Mouse (Mus musculus) heart, embryonic 13.5 days (tissue): Measurements from ENCODE around the gene Nrxn1. TPM values are rescaled to one million over a fixed set of nuclear protein-coding genes. Genes with fewer than 3 reads are reported as not detected.

ENCODE experiments used
- ATAC-seq: fragments of 200-750 bp; cut with Nextera tagmentation; 2 replicates; pipeline ENCODE4 v1.8.0; 2017; ENCODE audit warnings: moderate TSS enrichment; ENCODE audit not compliant: insufficient number of reproducible peaks, low FRiP score, low TSS enrichment; ENCODE audit errors: extremely low read depth
- H3K27ac ChIP-seq: fragments of 300-500 bp; sonication (generic); replicated peaks from 2 replicates; pipeline ENCODE4 v1.5.1; 2015; ENCODE audit warnings: moderate library complexity, mild to moderate bottlenecking, inconsistent platforms
- H3K27me3 ChIP-seq: fragments of 300-500 bp; sonication (generic); replicated peaks from 2 replicates; pipeline ENCODE4 v1.6.1; 2015; ENCODE audit warnings: mild to moderate bottlenecking, inconsistent platforms
- H3K36me3 ChIP-seq: fragments of 300-500 bp; sonication (generic); 2 replicates; pipeline ENCODE4 v1.6.1; 2015; ENCODE audit warnings: mild to moderate bottlenecking, inconsistent platforms
- H3K4me1 ChIP-seq: fragments of 300-500 bp; sonication (generic); 2 replicates; pipeline ENCODE4 v1.6.1; 2015; ENCODE audit warnings: inconsistent platforms
- H3K4me2 ChIP-seq: fragments of 300-500 bp; sonication (generic); 2 replicates; pipeline ENCODE4 v1.6.1; 2015; ENCODE audit warnings: inconsistent platforms, mild to moderate bottlenecking, moderate library complexity
- H3K4me3 ChIP-seq: fragments of 300-500 bp; sonication (generic); 2 replicates; pipeline ENCODE4 v1.5.1; 2015; ENCODE audit warnings: moderate library complexity, mild to moderate bottlenecking, inconsistent platforms
- H3K9ac ChIP-seq: fragments of 300-500 bp; sonication (generic); 2 replicates; pipeline ENCODE4 v1.6.1; 2015; ENCODE audit warnings: inconsistent platforms, mild to moderate bottlenecking, moderate library complexity
- H3K9me3 ChIP-seq: fragments of 300-500 bp; sonication (generic); 2 replicates; pipeline ENCODE4 v1.6.1; 2016; ENCODE audit warnings: inconsistent platforms
- WGBS: fragments of 180-500 bp; shearing (Covaris S2); methylation state at CpG from one replicate; pipeline ENCODE4 v1.1.7; 2015; ENCODE audit warnings: mixed read lengths; 5-methylcytosine and 5-hydroxymethylcytosine counted together
- polyA plus RNA-seq: library from polyadenylated mRNA; unstranded; fragments of >200 nt; fragmentation: Nextera tagmentation; extraction: Ambion mirVana; gene quantifications from 2 replicates; pipeline ENCODE4 v1.2.1, GENCODE M21; 2015

Nrxn1 gene
- polyA plus RNA-seq, 1 experiment from 2014 or later: 1.8 TPM

DNA sequence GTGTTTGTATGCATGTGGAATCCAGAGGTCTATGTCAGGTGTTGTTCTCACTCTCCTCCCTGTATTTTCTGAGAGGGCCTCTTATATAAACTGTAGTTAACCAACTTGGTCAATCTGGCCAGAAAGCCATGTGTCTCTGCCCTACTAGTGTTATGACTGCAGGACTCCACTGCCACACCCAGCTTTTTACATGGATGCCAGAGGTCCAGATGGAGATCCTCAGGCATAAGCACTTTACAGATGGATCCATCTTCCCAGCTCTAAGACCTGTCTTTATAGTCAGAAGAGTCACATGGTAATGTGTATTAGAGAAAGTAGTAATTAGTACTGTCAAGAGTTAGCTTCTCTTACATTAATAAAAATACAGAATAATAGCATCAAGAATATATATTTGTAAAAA lies 285.7 kb downstream of the Nrxn1 start:
- no peak for ATAC-seq
- no peaks in the 10 kb centered on the region for H3K4me1 ChIP-seq
- H3K4me3 ChIP-seq: no peak overlapping the region
- no peak overlapping the region for H3K9ac ChIP-seq
- H3K9me3 ChIP-seq: no peaks in the 10 kb centered on the region
- no peak overlapping the region for H3K27ac ChIP-seq
- no peaks in the 10 kb centered on the region for H3K36me3 ChIP-seq
- H3K4me2 ChIP-seq: no peak overlapping the region
- H3K27me3 ChIP-seq: no peaks in the 10 kb centered on the region

DNA sequence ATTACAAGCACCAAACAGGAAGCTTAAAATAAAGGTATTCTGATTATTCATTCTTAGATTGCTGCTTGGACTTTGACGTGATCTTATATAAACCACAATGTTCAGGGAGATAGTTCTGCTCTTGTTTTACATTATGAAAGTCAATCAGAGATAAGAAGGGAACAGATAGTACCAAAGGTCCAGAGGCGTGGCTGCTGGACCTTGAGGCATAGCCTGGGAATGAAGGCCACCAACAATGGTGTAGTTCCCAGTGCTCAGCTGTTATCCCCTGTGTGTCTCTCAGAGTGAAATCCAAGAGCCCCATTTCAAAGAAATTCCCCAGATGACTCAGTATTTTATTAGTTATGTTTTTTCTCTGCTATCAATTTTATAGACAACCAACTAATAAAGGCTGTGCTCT lies 294.2 kb downstream of the Nrxn1 start:
- Histone ChIP-seq H3K27me3 (no peaks in the 10 kb centered on the region), H3K4me1 (no peaks in the 10 kb centered on the region)

GRCm38 (mm10) chr17:90797659-90798288 lies 295.1 kb downstream of the Nrxn1 start:
- Histone ChIP-seq H3K9me3 (no peaks in the 10 kb centered on the region), H3K27me3 (no peaks in the 10 kb centered on the region), H3K4me3 (no peak overlapping the region), H3K27ac (no peak overlapping the region), H3K4me2 (no peak overlapping the region), H3K36me3 (no peaks in the 10 kb centered on the region), H3K9ac (no peak overlapping the region), H3K4me1 (no peaks in the 10 kb centered on the region)
- no peak for ATAC-seq
- 75% methylated on average over 2 of the region's 2 CpGs for WGBS

More for the DNA sequence above, 294.2 kb downstream of the Nrxn1 start:
- WGBS: 64% methylated on average over 2 of the region's 2 CpGs
- Histone ChIP-seq H3K4me3 (no peak overlapping the region), H3K27ac (no peak overlapping the region), H3K36me3 (no peaks in the 10 kb centered on the region), H3K4me2 (no peak overlapping the region), H3K9me3 (no peaks in the 10 kb centered on the region), H3K9ac (no peak overlapping the region)
- no peak for ATAC-seq

DNA sequence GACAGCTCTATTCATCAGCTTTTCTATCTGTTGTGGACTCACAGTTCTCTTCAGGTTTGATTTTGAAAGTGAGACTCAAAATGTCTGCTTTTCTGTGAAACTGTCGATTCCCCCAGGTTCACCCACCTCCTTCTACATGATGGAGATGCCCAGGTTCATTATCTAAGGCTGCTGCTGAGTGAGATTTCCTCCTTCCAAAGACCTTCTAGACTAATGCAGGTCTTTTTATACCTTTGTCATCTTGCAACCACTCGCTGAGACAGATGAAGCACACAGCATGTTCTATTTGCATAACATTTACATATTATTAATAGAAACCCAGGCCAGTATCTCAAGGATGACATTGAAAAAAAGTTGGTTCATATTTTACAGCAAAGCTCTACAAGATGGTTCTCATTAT lies 295.9 kb downstream of the Nrxn1 start:
- Histone ChIP-seq H3K9ac (no peak overlapping the region), H3K9me3 (no peaks in the 10 kb centered on the region), H3K36me3 (no peaks in the 10 kb centered on the region), H3K4me3 (no peak overlapping the region), H3K27ac (no peak overlapping the region), H3K27me3 (no peaks in the 10 kb centered on the region), H3K4me1 (no peaks in the 10 kb centered on the region), H3K4me2 (no peak overlapping the region)
- WGBS: 71% methylated on average over 2 of the region's 2 CpGs
- ATAC-seq: no peak

GRCm38 (mm10) chr17:90788491-90789127 lies 304.3 kb downstream of the Nrxn1 start:
- ATAC-seq: no peak
- no peaks in the 10 kb centered on the region for H3K4me1 ChIP-seq
- WGBS: 79% methylated on average over 3 of the region's 3 CpGs
- no peaks in the 10 kb centered on the region for H3K27me3 ChIP-seq
- no peak overlapping the region for H3K9ac ChIP-seq
- no peak overlapping the region for H3K4me2 ChIP-seq
- no peak overlapping the region for H3K4me3 ChIP-seq
- H3K9me3 ChIP-seq: no peaks in the 10 kb centered on the region
- H3K27ac ChIP-seq: no peak overlapping the region
- H3K36me3 ChIP-seq: no peaks in the 10 kb centered on the region

DNA sequence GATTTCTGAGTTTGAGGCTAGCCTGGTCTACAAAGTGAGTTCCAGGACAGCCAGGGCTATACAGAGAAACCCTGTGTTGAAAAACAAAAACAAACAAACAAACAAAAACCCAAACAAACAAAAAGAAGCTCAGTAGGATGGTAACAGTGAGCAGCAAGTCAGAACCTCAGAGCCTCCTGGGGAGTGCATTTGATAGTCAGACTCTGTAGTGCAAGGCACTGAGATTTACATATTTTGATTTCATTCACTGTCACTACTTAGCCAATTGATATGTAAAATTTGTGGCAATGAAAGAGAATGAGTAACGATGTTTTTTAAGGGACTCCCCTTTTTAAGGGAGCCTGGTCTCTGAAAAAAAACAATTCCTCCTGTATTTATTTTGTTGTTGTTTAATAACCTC lies 304.8 kb downstream of the Nrxn1 start:
- Histone ChIP-seq H3K36me3 (no peaks in the 10 kb centered on the region), H3K4me2 (no peak overlapping the region), H3K4me1 (no peaks in the 10 kb centered on the region), H3K27me3 (no peaks in the 10 kb centered on the region), H3K9ac (no peak overlapping the region), H3K27ac (no peak overlapping the region), H3K9me3 (no peaks in the 10 kb centered on the region), H3K4me3 (no peak overlapping the region)
- ATAC-seq: no peak
- 55% methylated on average over 1 of the region's 1 CpGs for WGBS

DNA sequence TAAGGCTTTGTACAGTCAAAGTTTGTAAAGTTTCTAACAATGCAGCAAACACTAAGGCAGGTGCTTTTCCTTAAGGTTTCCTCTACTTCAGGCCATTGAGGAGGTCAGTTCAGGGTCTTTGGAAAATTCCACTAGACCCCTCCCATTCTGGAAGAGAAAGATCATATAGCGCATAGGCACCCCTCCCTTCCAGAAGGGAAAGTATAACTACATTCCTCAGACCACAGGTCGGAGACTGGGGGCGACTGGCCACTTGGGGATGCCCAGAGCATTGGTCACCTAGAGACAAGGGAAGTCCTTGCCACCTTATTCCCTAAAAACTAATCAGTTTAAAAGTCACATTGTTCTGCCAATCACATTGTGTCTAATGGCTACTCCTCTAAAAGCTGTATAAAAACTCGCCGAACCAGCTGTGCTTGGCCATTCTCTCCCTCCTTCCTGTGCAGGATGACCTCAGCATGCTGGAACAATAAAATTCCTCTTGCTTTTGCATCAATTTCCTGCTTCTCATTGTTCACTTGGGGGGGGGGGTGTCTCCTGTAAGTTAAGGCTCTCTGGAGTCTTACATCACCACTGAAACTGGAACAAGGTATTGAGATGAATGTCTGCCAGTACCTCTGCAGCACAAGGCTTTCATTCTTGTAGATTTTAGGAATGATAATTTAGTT lies 305.6 kb downstream of the Nrxn1 start:
- no peaks in the 10 kb centered on the region for H3K27me3 ChIP-seq
- ATAC-seq: no peak
- H3K4me2 ChIP-seq: no peak overlapping the region
- no peak overlapping the region for H3K4me3 ChIP-seq
- no peaks in the 10 kb centered on the region for H3K4me1 ChIP-seq
- H3K36me3 ChIP-seq: no peaks in the 10 kb centered on the region
- no peak overlapping the region for H3K27ac ChIP-seq
- H3K9me3 ChIP-seq: no peaks in the 10 kb centered on the region
- H3K9ac ChIP-seq: no peak overlapping the region
- 70% methylated on average over 5 of the region's 5 CpGs for WGBS

- Histone ChIP-seq H3K27ac (no peak overlapping the region), H3K27me3 (no peaks in the 10 kb centered on the region), H3K9ac (no peak overlapping the region), H3K4me3 (no peak overlapping the region), H3K4me1 (no peaks in the 10 kb centered on the region), H3K4me2 (no peak overlapping the region), H3K9me3 (no peaks in the 10 kb centered on the region), H3K36me3 (no peaks in the 10 kb centered on the region)
- WGBS: 53% methylated on average over 1 of the region's 1 CpGs
- ATAC-seq: no peak
These were observed 312.4 kb downstream of the Nrxn1 start for GRCm38 (mm10) chr17:90780481-90780880.

- Histone ChIP-seq H3K4me2 (no peak overlapping the region), H3K27me3 (no peaks in the 10 kb centered on the region), H3K4me1 (no peaks in the 10 kb centered on the region), H3K36me3 (no peaks in the 10 kb centered on the region), H3K27ac (no peak overlapping the region), H3K9ac (no peak overlapping the region), H3K9me3 (no peaks in the 10 kb centered on the region), H3K4me3 (no peak overlapping the region)
- no peak for ATAC-seq
- 66% methylated on average over 3 of the region's 3 CpGs for WGBS
These were observed 317.5 kb downstream of the Nrxn1 start for GRCm38 (mm10) chr17:90775397-90775796.

DNA sequence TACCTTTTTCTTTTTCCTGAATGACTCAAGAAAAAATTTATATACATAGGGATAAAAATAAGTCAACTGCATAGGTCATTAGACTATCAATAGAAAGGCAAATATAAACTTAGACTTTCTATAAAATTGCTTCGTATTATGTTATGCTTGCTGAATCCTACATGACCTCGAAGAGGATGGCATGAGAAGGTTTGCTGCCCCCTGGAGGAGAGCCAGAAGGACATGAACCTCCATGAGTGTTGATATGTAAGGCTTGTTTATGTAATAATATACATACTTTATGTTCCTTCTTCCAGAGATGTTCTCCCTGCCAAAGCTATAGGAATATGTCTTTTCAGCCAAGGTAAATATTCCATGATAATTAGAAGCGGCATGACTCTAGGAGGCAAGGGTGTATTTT lies 319.6 kb downstream of the Nrxn1 start:
- no peaks in the 10 kb centered on the region for H3K27me3 ChIP-seq
- no peaks in the 10 kb centered on the region for H3K36me3 ChIP-seq
- no peaks in the 10 kb centered on the region for H3K4me1 ChIP-seq
- H3K27ac ChIP-seq: no peak overlapping the region
- no peaks in the 10 kb centered on the region for H3K9me3 ChIP-seq
- no peak overlapping the region for H3K4me3 ChIP-seq
- H3K9ac ChIP-seq: no peak overlapping the region
- 63% methylated on average over 3 of the region's 3 CpGs for WGBS
- ATAC-seq: no peak
- H3K4me2 ChIP-seq: no peak overlapping the region

DNA sequence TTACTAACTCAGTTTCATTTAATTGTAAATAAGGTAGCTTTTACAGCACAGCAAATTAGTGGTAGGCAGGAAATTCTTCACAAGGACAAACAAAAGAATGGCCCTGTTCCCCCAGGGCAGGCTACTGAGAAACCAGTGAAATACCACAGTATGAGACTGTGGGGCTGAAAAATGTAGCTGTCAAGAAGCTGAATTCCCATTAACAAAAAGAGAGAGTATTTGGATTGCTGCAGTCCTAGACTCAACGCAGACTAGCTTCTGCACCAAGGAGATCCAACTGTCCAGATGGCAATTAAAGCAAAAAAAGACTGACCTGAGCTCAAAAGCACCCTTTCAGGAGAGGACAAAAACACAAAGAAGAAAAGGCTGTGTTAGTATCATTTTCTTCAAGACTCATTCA lies 324.7 kb downstream of the Nrxn1 start:
- no peaks in the 10 kb centered on the region for H3K9me3 ChIP-seq
- no peak for ATAC-seq
- H3K27me3 ChIP-seq: no peaks in the 10 kb centered on the region
- no peaks in the 10 kb centered on the region for H3K4me1 ChIP-seq
- WGBS: 58% methylated on average over 1 of the region's 1 CpGs
- H3K9ac ChIP-seq: no peak overlapping the region
- H3K4me2 ChIP-seq: no peak overlapping the region
- H3K27ac ChIP-seq: no peak overlapping the region
- no peaks in the 10 kb centered on the region for H3K36me3 ChIP-seq
- H3K4me3 ChIP-seq: no peak overlapping the region

DNA sequence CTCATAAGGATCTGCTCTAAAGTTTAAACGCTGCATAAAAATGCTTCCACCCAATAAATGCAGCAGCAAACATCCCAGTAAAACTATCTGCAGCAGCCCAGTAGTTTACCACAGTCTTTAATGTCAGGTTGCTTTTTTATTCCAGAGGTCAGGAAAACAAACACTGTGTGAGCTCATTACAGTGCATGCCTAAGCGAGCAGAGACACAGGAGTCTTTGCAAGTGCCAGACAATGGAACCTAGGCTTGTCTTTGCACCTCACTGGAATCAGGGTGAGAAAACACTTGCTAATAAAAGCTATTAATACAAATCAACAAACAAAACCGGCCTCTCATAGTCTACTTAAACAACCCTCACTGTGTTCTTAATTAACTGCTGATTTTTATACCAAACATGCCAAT lies 365.7 kb downstream of the Nrxn1 start:
- Histone ChIP-seq H3K27ac (no peak overlapping the region), H3K9ac (no peak overlapping the region), H3K9me3 (no peaks in the 10 kb centered on the region), H3K4me2 (no peak overlapping the region), H3K4me1 (no peaks in the 10 kb centered on the region), H3K27me3 (no peaks in the 10 kb centered on the region), H3K4me3 (no peak overlapping the region), H3K36me3 (no peaks in the 10 kb centered on the region)
- 42% methylated on average over 3 of the region's 3 CpGs for WGBS
- ATAC-seq: no peak
